Mouse (Mus musculus) embryonic fibroblast, embryonic 13.5 days (primary cell): ENCODE results near the gene Saysd1.

Source experiments
- CTCF ChIP-seq: IDR thresholded peaks from 2 replicates; pipeline ENCODE4 v1.5.1; 2011; ENCODE audit warnings: mild to moderate bottlenecking, control low read depth, low read length, moderate library complexity, borderline replicate concordance; ENCODE audit not compliant: insufficient read depth
- POLR2A ChIP-seq: IDR thresholded peaks from 2 replicates; pipeline ENCODE4 v1.6.1; 2011; ENCODE audit warnings: low read depth, mild to moderate bottlenecking, control low read depth, low read length, moderate library complexity

- TF ChIP-seq POLR2A (no peak), CTCF (no peak)
Measured at GRCm38 (mm10) chr14:20154937-20155336, 16.6 kb upstream of the Saysd1 start.
